Mouse (Mus musculus) gonadal fat pad, adult 2 months (tissue): ENCODE results near the gene Abhd8. TPM values are rescaled to one million over a fixed set of nuclear protein-coding genes. Genes with fewer than 3 reads are reported as not detected.

Source experiments
- DNase-seq: peaks from one replicate; pipeline ENCODE4 v3.0.0-alpha.2; 2012; ENCODE audit warnings: low read depth
- polyA plus RNA-seq: library from polyadenylated mRNA; depleted of rRNA; stranded (reverse); fragments of >200 nt; gene quantifications from 2 replicates; pipeline ENCODE4 v1.2.3, GENCODE M21; 2012; rRNA removed

The Abhd8 gene
- 24.1 and 29.2 TPM in 2 replicates for polyA plus RNA-seq

GRCm38 (mm10) chr8:71463188-71464033 lies at the start of gene Abhd8:
TSS of gene Abhd8 (minus strand) at chr8:71463655.
- no peak for DNase-seq

DNA sequence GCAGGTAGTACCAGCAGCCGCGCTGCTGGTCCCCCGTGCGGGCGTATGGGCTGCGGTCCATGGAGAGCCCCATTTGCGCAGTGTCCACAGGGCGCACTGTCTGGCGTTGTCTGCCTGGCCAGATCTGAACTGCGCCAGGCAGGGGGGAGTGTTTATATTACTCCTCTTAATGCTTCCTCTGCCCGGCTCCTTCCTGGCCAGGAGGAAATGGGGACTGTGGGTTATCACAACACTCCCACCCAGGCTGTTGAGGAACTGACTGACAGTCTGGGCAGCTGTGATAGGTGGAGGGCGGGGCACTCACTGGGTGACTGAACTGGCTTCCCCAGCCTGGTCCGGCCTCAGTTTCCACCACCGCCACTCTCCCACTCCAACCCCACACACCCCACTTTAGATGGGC lies 48.2 kb upstream of the Abhd8 start, which contains the start of gene Plvap:
Gene Plvap (minus strand): TSS at position 109 of the 400 bp plus-strand sequence.
- DNase-seq, result no peak

GRCm38 (mm10) chr8:71509316-71509715 lies 45.9 kb upstream of the Abhd8 start:
- no peak for DNase-seq

GRCm38 (mm10) chr8:71507589-71508104 lies 44.2 kb upstream of the Abhd8 start:
- DNase-seq, result no peak

DNA sequence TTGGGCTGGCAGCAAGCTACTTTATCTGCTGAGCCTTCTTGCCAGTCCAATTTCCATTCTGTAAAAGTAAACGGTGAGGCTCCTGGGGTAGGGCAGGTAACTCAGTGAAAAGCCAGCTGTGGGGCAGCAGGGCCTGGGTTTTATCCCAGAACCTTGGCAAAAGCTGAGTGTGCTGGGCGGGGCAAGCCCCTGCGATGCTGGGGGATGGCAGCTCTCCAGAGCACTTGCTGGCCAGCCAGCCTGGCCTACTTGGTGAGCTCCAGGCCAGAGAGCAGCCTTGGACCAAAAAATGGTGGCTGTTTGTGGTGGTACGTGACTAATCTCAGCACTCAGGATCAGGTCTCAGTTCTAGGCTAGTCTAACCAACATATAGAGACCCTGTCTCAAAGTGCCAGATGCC lies 42.5 kb upstream of the Abhd8 start:
- DNase-seq, result no peak

DNA sequence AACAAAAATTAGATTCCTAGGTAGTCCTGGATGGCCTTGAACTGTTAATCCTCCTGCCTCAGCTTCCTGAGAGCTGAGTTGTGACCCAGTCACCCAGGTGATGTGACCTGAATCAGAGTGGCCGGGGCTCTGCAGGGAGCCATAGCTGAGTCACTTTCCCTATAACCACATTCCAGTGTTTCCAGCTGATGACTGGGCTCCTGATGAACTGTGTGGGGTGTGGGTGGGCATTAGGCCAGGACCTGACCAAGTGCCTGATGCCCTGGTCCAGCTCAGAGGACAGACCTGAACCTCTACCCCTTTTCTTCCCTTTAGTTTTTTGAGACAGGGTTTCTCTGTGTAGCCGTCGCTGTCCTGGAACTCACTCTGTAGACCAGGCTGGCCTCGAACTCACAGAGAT lies 41.9 kb upstream of the Abhd8 start:
- DNase-seq, result no peak

GRCm38 (mm10) chr8:71504349-71504748 lies 40.9 kb upstream of the Abhd8 start:
- DNase-seq, result no peak

DNA sequence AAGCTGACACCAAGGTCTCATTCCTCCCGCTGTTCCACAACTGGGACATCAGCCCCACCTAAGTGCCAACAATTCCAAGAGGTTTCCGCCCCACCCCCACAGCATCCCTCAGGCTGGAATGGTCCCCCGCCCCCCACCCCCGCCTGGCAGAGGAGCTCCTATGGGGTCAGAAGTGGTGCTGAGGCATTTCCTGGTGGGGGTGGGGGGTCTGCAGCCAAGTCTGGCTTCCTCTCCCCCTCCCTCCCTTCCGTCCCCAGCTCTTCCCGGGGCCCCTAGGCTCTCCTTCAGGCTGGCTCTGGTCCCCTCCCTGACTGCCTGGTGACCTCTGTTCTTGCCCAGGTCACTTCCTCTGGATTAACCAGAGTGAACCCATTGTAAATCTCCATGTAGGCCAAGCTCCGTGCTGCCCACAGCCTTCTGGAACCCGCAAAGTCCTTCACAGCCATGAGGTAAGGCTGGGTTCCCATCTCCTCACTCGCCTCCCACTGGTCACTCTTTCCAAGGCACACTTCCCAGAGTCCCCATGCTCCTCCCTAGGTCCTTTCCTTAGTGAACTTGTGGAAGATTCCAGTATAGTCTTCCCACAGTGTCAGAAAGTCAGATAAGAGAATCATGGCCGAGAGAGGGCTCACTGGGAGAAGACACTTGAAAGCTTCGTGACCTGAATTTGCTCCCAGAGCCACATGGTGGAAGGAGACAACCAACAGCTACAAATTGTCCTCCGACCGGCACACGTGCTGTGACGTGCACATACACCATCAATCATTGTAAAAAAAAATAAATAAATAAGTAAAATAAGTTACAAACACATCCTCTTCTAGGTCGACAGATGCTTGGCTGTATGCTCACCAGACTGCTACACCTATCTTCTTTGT lies 35.6 kb upstream of the Abhd8 start:
- DNase-seq, result no peak

DNA sequence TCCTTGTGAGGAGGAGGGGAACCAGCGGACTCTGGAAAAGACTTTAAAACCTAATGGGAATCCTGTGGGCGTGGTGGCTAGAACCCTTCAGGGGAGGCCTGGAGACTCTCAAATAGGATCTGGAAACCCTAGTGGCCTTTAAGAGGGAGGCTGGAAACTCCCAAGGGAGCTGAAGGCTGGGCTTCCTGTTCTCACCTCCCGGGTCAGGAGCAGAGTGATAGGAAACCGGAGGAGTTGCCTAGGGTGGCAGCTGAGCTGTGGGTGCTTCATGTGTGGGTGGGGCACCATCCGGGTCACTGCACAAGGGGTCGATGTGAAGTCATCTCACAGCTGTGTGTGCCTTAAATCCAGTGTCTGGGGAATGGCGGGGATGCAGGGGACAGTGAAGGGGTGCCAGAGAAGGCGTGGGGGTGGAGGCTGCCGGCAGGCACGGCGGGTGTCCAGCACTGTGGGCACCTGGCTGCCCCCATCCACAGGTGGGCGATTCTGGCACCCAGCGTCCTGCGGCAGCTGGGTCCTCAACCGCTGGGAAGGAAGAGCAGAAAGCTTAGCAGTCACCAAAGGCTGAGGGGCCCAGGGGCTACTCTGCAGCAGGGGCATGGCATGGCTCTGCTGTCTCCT lies 34.5 kb upstream of the Abhd8 start:
- no peak for DNase-seq

DNA sequence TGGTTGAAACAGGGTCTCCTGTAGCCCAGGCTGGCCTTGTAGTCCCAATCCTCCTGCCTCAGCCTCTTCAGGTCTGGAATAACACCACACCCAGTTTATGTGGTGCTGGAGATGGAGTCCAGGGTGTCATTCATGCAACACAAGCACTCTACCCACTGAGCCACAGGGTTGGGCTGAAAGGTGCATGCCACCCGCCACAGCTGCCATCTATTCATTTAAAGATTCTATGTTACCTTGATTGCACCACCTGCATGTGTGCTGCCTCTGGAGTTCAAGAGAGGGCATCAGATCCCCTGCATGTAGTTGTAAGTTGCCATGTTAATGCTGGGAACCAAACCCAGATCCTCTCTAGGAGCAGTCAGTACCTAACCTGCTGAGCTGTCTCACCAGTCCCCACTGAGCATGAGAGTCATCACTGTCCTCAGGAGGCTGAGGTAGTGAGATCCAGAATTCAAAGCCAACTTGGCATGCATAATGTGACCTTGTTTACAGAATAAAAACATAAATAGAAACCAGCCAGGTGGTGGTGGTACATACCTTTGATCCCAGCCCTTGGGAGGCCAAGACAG lies 33.7 kb upstream of the Abhd8 start:
- DNase-seq, result no peak

GRCm38 (mm10) chr8:71496481-71496880 lies 33.0 kb upstream of the Abhd8 start:
- no peak for DNase-seq

DNA sequence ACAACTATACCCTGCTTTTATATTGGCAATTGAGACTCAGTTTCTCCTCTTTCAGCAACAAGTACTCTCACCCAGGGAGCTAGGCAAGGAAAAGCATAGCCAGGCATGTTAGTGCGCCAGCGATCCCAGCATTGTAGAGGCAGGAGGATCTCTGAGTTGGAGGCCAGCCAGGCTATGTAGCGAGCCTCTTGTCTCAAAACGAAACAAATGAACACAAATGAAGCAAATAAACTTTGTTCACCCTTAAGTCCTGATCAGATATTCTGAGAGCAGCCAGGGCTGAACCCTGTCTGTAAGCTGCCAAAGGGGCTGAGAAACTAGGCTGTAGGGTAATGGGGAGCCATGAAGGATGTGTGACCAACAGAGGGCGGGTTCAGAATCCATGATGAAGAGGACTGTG lies 32.4 kb upstream of the Abhd8 start:
- DNase-seq, result no peak

- no peak for DNase-seq
Observed at GRCm38 (mm10) chr8:71495039-71495438, 31.6 kb upstream of the Abhd8 start.

DNA sequence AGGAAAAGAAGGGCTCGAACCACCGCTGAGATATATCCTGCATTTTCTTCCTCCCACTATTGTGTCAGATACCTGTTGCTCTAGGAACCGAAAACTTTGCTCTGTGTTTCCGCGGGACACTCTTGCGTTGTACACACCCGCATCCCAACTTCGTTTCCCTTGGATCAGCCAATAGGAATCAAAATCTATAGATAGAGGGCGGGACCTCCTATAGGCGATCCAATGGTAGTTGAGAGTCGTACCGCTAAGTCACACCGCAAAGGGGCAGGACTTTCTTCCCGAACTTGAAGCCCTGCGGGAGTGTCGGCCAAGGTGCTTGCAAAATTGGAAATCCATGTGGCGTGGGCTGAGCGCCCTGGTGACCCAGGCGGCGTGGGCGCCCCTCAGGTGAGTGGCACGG lies 25.0 kb upstream of the Abhd8 start:
- DNase-seq, result peak; percentile 81

DNA sequence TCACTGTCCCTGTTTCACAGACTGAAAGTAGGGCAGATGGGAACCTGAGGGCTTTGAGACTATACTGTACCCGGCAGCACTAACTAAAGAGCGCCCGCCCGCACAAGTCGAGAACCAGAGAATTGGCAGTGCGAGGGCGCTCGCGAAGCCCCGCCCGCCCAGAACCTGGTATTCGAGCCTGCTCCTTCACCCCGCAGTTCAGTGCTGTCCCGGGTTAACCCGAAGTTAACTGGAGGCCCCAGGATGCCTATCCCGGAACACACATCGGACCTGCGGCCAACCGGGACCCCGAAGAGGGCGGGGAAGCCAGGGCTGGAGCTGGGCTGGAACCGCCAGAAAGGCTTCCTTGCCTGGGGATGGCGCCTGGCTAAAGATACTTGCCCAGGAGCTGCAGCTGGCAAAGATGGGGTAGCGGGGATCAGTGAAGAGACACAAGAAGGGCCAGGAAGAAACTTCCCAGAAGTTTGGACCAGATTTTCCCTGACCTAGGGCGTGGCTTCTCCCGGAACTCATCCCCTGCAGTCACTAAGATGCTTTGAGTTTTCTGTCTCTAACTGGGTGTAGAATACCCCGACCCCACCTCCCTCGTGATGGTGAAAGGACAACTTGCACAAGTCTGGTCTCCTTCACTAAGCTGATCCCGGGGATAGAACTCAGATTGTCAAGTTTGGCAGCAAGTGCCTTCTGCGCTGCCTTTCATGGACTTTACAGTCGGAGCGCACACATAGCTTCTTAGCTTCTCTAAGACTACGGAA lies 24.4 kb upstream of the Abhd8 start, which contains the start of gene Gtpbp3:
Gene Gtpbp3 (plus strand): TSS at position 413 of the 755 bp plus-strand sequence.
- DNase-seq, result no peak

GRCm38 (mm10) chr8:71486136-71486529 lies 22.7 kb upstream of the Abhd8 start:
- no peak for DNase-seq

DNA sequence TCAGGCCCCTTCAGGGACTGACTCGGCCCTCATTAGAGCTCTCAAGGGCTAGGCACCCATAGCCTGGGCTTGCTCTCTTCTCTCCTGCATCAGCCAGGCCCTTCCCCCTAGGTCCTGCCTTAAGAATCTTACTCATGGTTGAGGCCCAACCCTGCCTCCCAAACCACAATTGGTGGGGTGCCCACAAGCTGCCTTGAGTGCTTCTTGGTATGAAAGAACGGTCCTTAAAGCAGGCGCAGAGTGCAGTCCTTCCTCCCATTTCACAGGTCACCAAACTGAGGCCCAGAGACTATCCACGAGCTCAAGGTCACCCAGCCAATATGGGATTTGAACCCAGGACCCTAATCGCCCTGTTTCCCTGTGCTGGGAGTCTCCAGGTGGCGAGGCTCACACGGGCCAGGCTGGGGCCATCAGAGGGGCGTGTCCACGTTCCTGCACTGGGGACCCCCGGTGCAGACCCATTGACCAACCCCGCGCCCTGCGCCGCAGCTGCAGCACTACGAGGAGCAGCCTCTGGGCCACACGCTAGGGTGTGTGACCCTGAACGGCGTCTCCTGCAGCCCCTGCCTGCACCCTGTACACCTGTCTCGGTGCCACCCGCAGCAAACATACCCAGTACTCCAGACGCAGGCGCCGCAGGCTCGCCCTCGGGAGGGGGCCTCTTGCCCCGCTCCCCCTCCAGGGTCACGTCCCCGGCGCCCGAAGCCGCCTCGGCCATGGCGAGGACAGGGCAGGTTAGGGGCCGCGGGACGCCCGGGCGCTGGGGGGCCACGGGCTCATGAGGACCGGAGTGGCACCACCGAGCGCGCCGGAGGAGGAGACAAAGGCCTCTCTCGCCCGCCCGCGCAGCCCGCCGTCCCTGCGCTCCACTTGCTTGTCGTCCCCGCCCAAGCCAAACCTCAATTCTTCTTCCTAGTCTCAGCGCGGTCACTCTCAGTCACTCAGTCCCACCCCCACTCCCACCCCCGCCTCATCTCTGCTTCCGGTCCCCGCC lies 22.0 kb upstream of the Abhd8 start, which contains the start of gene Ano8:
Gene Ano8 (minus strand): TSS at position 822 of the 994 bp plus-strand sequence.
- no peak for DNase-seq

GRCm38 (mm10) chr8:71484736-71485135 lies 21.3 kb upstream of the Abhd8 start:
- DNase-seq, result no peak

DNA sequence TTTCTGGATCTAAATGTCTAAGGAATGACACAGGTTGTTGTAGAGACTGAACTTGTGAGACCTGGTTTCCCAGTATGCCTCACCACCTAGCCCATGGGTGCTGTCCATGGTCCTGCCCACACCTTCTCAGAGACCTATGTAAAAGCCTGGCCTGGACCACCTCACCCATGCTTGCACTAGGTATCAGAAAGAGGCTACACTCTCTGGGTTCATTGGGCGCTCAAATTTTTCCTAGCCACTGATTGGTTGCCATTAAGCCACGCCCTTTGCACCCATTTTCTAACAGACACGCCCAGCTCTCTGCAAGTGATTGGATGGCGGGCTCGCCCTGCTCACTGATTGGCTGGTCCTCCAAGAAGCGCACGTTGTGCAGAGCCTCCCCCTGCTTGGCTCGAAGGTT lies 20.5 kb upstream of the Abhd8 start:
- no peak for DNase-seq
